Mouse (Mus musculus) limb, embryonic 10.5 days (tissue): ENCODE results near the gene Tenm4. TPM values are rescaled to one million over a fixed set of nuclear protein-coding genes. Genes with fewer than 3 reads are reported as not detected.

ENCODE experiments used
- DNase-seq: peaks from one replicate; pipeline ENCODE4 v3.0.0-alpha.2; 2017; ENCODE audit warnings: low spot score
- H3K27ac ChIP-seq: fragments of 300-500 bp; sonication (generic); 2 replicates; pipeline ENCODE4 v1.5.1; 2016; ENCODE audit warnings: mild to moderate bottlenecking
- H3K27me3 ChIP-seq: fragments of 300-500 bp; sonication (generic); 2 replicates; pipeline ENCODE4 v1.6.1; 2016; ENCODE audit warnings: low read depth, mild to moderate bottlenecking; ENCODE audit not compliant: poor library complexity, severe bottlenecking
- H3K36me3 ChIP-seq: fragments of 300-500 bp; sonication (generic); 2 replicates; pipeline ENCODE4 v1.6.1; 2016; ENCODE audit warnings: mild to moderate bottlenecking, moderate library complexity
- H3K4me1 ChIP-seq: fragments of 300-500 bp; sonication (generic); 2 replicates; pipeline ENCODE4 v1.6.1; 2016
- H3K4me3 ChIP-seq: fragments of 300-500 bp; sonication (generic); 2 replicates; pipeline ENCODE4 v1.5.1; 2016; ENCODE audit warnings: mild to moderate bottlenecking, moderate library complexity
- H3K9me3 ChIP-seq: fragments of 300-500 bp; sonication (generic); replicated peaks from 2 replicates; pipeline ENCODE4 v1.6.1; 2016; ENCODE audit warnings: mild to moderate bottlenecking
- WGBS: fragments of 180-500 bp; shearing (Covaris S2); methylation state at CpG from one replicate; pipeline ENCODE4 v1.1.7; 2016; 5-methylcytosine and 5-hydroxymethylcytosine counted together
- polyA plus RNA-seq: library from polyadenylated mRNA; unstranded; fragments of >200 nt; fragmentation: Nextera tagmentation; extraction: Ambion mirVana; gene quantifications from 2 replicates; pipeline ENCODE4 v1.2.1, GENCODE M21; 2016

Tenm4 gene
- polyA plus RNA-seq, 1 experiment from 2014 or later, result 32.1 TPM

DNA sequence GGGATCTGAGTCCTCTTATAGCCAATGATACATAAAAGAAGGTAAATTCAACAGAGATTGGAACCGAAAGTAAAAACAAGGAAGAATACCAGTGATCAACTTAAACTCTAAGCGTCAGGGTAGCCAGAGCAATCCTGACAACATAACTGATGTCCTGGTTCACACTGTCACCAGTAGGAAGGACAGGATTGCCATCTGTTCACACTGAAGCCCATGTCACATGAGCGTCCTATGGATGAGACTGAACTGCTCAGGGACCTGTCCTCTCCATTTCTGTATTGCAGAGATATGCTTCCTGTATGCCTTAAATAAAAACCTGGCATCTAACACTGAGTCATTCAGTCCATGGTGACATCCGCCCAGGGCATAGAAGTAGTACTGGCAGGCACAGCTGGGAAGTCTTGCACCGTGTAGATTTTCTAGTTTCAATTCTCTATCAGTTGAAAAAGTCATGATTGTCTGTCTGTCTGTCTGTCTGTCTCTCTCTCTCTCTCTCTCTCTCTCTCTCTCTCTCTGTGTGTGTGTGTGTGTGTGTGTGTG is 684.9 kb downstream of the Tenm4 start:
- Histone ChIP-seq H3K36me3 (peaks cover 63% of the 10 kb centered on the region), H3K9me3 (no peaks in the 10 kb centered on the region), H3K27ac (no peak overlapping the region), H3K27me3 (no peaks in the 10 kb centered on the region), H3K4me1 (no peaks in the 10 kb centered on the region), H3K4me3 (no peak overlapping the region)
- DNase-seq, result no peak
- 88% methylated on average over 5 of the region's 5 CpGs for WGBS

DNA sequence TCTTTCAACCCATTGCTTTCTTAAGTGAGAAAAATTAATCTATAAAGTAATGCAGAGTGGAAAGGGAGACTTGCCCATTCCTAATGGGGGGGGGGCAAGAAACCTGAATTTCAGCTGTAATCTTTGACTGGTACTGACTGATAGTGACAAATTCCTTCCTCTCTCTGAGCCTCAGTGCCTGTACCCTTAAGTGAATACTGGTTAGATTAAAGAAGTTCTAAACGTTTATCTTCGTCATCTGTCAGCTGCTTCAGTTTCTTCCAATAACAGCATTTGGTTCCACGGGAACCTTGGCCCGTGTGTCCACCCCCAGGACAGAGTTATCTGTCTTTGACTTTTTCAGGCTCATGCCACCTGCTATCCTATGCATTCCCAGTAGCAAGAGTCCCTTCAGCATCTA is 685.5 kb downstream of the Tenm4 start:
- H3K4me3 ChIP-seq, result no peak overlapping the region
- H3K36me3 ChIP-seq, result peaks cover 57% of the 10 kb centered on the region
- no peaks in the 10 kb centered on the region for H3K4me1 ChIP-seq
- DNase-seq, result no peak
- 79% methylated on average over 4 of the region's 4 CpGs for WGBS
- H3K9me3 ChIP-seq, result no peaks in the 10 kb centered on the region
- H3K27ac ChIP-seq, result no peak overlapping the region
- no peaks in the 10 kb centered on the region for H3K27me3 ChIP-seq

- WGBS, result 84% methylated on average over 2 of the region's 2 CpGs
- no peak overlapping the region for H3K27ac ChIP-seq
- DNase-seq, result no peak
- H3K4me1 ChIP-seq, result peaks cover 6% of the 10 kb centered on the region
- no peaks in the 10 kb centered on the region for H3K9me3 ChIP-seq
- H3K36me3 ChIP-seq, result peaks cover 55% of the 10 kb centered on the region
- no peak overlapping the region for H3K4me3 ChIP-seq
- no peaks in the 10 kb centered on the region for H3K27me3 ChIP-seq
These were observed 688.0 kb downstream of the Tenm4 start for GRCm38 (mm10) chr7:96859077-96859476.

GRCm38 (mm10) chr7:96859684-96860083 is 688.6 kb downstream of the Tenm4 start:
- 94% methylated on average over 5 of the region's 5 CpGs for WGBS
- Histone ChIP-seq H3K9me3 (no peaks in the 10 kb centered on the region), H3K4me3 (no peak overlapping the region), H3K4me1 (peaks cover 6% of the 10 kb centered on the region), H3K36me3 (peaks cover 53% of the 10 kb centered on the region), H3K27ac (no peak overlapping the region), H3K27me3 (no peaks in the 10 kb centered on the region)
- no peak for DNase-seq

GRCm38 (mm10) chr7:96860650-96861049 is 689.6 kb downstream of the Tenm4 start:
- Histone ChIP-seq H3K9me3 (no peaks in the 10 kb centered on the region), H3K27ac (no peak overlapping the region), H3K4me1 (peaks cover 6% of the 10 kb centered on the region), H3K4me3 (no peak overlapping the region), H3K27me3 (no peaks in the 10 kb centered on the region), H3K36me3 (peaks cover 56% of the 10 kb centered on the region)
- no peak for DNase-seq
- 81% methylated on average over 4 of the region's 4 CpGs for WGBS

DNA sequence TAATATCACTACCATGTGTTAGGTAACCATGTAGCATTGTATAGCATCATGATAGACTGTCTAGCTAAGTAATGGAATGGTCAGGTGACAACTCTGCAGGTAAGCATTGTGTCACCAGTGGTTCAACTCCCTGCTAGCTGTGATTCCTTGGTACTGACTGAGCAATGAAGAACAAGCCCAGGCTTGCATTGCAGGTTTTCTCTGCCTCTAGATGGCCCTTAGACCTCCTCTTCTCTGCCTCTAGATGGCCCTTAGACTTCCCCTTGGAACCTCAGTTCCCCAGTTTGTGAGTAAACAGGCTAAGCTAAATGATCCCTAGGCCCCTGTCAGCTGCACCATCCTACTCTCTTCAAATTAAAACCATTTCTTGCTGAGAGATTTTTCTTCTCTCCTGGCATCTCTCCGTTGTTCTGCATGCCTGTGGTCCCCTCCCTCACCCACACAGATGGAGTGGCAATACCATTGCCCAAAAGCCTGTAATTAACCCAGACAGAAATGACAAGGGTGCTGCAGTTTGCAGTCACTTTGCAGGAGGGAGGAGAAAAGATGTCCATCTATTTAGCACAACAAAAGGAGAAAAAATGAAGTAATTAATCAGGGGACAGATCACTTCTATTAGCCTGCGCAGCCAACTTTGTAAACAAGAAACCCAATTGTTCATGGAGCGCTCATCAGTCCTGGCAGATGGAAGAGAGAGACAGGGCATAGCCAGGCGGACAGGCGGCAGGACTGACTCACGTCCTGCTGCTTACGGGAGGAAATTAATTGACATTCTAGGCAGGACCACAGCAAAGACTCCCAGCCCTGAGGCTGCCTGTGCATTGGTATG is 694.1 kb downstream of the Tenm4 start:
- Histone ChIP-seq H3K4me1 (peaks cover 16% of the 10 kb centered on the region), H3K27me3 (no peaks in the 10 kb centered on the region), H3K9me3 (no peaks in the 10 kb centered on the region), H3K4me3 (no peak overlapping the region), H3K27ac (no peak overlapping the region), H3K36me3 (peaks cover 82% of the 10 kb centered on the region)
- no peak for DNase-seq
- WGBS, result 68% methylated on average over 7 of the region's 7 CpGs

DNA sequence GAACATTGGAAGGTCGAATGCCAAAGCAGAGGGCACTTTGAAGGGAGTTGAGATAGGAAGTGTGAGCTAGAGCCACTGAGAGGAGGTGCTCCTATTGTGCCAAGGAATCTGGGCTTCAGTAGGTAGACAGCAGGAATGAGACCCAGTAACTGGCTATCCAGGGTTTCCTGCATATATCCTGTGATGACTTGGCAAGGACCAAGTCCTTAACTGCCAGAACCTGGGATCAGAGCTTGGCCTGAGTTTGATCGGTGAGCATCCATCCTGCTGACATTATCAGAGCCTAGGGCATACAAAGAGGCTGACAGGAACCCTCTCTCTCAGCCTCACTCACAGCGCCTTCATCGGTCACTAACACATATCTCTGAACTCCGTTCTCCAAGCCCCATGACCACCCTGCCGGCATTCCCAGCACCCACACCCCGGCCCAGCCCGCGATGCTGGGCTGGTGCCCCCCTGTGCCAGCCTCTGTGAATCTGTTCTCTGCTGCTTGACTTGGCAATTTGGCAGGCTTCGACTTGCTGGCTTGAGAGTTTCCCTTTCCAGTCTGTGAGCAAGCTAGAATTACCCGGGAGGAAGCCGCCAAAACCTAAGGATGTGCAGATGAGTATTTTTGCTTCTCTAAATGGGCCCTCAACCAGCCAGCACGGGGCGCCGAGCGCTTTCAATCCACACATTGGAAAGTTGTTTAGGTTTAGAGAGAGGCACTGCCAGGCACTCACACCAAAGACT is 698.2 kb downstream of the Tenm4 start:
- Histone ChIP-seq H3K4me3 (no peak overlapping the region), H3K36me3 (peaks cover 93% of the 10 kb centered on the region), H3K27me3 (no peaks in the 10 kb centered on the region), H3K9me3 (no peaks in the 10 kb centered on the region), H3K4me1 (peaks cover 16% of the 10 kb centered on the region), H3K27ac (no peak overlapping the region)
- 87% methylated on average over 16 of the region's 16 CpGs for WGBS
- no peak for DNase-seq

DNA sequence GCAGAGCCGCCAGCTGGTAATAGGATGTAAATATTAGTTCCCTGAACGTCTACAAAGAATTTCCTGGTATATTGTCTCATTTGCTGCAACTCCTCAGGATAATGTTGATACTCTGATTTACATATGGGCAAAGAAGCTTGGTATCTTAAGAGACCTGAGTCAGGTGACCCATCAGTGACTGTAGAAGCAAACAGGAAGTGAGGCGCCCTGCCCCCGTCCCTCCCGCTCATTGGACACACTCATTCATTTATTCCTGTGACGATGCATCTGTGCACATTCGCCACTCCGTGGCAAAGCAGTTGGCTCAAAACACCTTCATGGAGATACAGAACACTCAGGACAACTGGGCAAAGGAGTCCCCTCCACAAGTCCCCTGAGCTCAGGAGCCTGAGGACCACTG is 699.4 kb downstream of the Tenm4 start:
- Histone ChIP-seq H3K4me1 (peaks cover 16% of the 10 kb centered on the region), H3K9me3 (no peaks in the 10 kb centered on the region), H3K4me3 (no peak overlapping the region), H3K27ac (no peak overlapping the region), H3K36me3 (peaks cover 94% of the 10 kb centered on the region), H3K27me3 (no peaks in the 10 kb centered on the region)
- DNase-seq, result no peak
- WGBS, result 89% methylated on average over 8 of the region's 8 CpGs

DNA sequence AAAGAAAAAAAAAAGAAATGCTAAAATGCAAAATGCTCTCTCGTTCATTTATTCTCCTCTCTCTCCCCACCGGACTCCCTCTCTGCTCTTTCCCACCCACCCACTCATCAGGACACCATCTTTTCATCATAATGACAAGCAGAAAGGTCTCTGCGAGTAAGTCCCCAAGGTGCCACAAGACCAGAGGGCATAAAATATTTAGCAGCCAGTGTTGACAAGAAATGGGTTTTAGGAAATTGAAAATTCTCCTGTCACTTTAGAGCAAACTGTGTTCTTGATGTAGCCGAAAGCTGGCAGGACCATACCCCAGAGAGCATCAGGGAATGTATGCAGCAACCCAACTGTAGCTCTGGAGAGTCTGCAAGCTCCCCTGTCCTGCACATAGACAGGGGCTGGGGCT is 700.0 kb downstream of the Tenm4 start:
- Histone ChIP-seq H3K4me3 (no peak overlapping the region), H3K27ac (no peak overlapping the region), H3K36me3 (peaks cover 91% of the 10 kb centered on the region), H3K4me1 (peaks cover 16% of the 10 kb centered on the region), H3K27me3 (no peaks in the 10 kb centered on the region), H3K9me3 (no peaks in the 10 kb centered on the region)
- DNase-seq, result no peak
- 93% methylated on average over 4 of the region's 4 CpGs for WGBS

GRCm38 (mm10) chr7:96878511-96879276 is 707.6 kb downstream of the Tenm4 start:
- H3K4me1 ChIP-seq, result no peaks in the 10 kb centered on the region
- H3K36me3 ChIP-seq, result peaks cover 39% of the 10 kb centered on the region
- 92% methylated on average over 7 of the region's 7 CpGs for WGBS
- H3K9me3 ChIP-seq, result no peaks in the 10 kb centered on the region
- no peak overlapping the region for H3K27ac ChIP-seq
- H3K27me3 ChIP-seq, result no peaks in the 10 kb centered on the region
- DNase-seq, result no peak
- H3K4me3 ChIP-seq, result no peak overlapping the region

DNA sequence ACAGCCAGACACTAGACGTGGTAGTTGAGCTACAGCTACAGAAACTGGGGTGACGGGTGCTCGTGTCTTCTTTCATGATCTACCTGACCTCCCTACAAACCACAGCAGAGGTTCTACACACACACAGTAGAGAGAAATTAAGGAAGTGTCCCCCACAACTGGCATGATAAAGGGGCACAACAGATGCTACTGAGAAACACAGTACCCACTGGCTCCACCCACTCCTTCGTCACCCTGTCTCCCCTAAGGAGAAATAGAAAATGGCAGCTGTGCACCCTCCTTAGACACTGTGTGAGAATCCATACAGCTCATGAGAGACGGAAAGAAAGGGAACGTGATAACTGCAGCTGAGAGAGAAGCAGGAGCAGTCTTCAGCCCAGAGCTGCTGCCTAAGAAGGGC is 708.5 kb downstream of the Tenm4 start:
- Histone ChIP-seq H3K4me3 (no peak overlapping the region), H3K27ac (no peak overlapping the region), H3K4me1 (no peaks in the 10 kb centered on the region), H3K36me3 (peaks cover 38% of the 10 kb centered on the region), H3K27me3 (no peaks in the 10 kb centered on the region), H3K9me3 (no peaks in the 10 kb centered on the region)
- DNase-seq, result no peak
- WGBS, result 93% methylated on average over 6 of the region's 6 CpGs

- no peaks in the 10 kb centered on the region for H3K27me3 ChIP-seq
- no peak overlapping the region for H3K4me3 ChIP-seq
- DNase-seq, result no peak
- H3K36me3 ChIP-seq, result peaks cover 39% of the 10 kb centered on the region
- no peaks in the 10 kb centered on the region for H3K9me3 ChIP-seq
- H3K27ac ChIP-seq, result no peak overlapping the region
- H3K4me1 ChIP-seq, result no peaks in the 10 kb centered on the region
- 89% methylated on average over 6 of the region's 6 CpGs for WGBS
These were observed 709.3 kb downstream of the Tenm4 start for GRCm38 (mm10) chr7:96880221-96880944.
